Mouse (Mus musculus) urinary bladder, adult 2 months (tissue): ENCODE results near the gene Ier3. TPM values are rescaled to one million over a fixed set of nuclear protein-coding genes. Genes with fewer than 3 reads are reported as not detected.

Experiments
- DNase-seq: peaks from one replicate; pipeline ENCODE4 v3.0.0; 2022; ENCODE audit warnings: low spot score
- polyA plus RNA-seq: library from polyadenylated mRNA; depleted of rRNA; stranded (reverse); fragments of >200 nt; gene quantifications from 2 replicates; pipeline ENCODE4 v1.2.3, GENCODE M21; 2012; rRNA removed

Gene Ier3
- polyA plus RNA-seq, 1 experiment = 73.7 TPM

GRCm38 (mm10) chr17:35866911-35867890, 45.7 kb downstream of the Ier3 start:
- peak; percentile 30 for DNase-seq

GRCm38 (mm10) chr17:35868165-35868820, 46.8 kb downstream of the Ier3 start:
- peak; percentile 23 for DNase-seq

- DNase-seq = no peak
Observed at GRCm38 (mm10) chr17:35868961-35869345, 47.5 kb downstream of the Ier3 start.

- DNase-seq = peak; percentile 29
Observed at GRCm38 (mm10) chr17:35869346-35870067, 48.0 kb downstream of the Ier3 start.

GRCm38 (mm10) chr17:35870151-35870883, 48.8 kb downstream of the Ier3 start:
- DNase-seq = peak; percentile 35

DNA sequence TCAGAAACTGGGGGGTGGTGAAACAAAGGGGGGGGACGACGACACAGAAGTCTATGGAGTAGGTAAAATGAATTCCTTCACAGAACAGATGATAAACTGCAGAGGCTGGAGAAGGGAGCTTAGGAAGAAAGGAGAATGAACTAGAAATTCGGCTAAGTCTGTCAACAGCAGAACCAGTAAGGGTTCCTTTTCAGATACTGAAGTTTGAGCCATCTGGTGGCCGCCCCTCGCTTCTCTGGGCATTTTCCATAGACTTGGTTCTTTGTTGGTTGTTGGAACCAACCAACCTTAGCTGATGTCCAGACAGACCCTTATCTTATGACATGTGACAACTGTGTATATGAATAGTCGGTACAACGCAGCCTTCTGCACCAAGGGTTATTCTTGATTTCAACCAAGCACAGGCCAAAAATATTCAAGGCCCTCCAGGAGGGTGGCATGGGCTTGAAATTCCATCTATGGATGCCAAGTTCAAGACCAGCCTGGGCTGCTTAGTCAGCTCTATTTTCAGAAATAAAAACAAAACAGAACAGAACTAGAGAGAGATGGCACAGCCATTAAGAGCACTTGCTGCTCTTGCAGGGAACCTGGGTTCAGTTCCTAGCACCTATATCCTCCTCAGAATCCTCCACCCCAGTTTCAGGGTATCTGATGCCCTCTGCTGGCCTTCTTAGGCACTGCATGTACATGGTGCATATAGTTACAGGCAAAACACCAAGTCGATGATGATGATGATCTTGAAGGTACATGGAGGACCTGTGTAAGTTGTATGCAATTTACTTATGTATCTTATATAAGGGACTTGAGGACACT, 49.6 kb downstream of the Ier3 start:
- DNase-seq = peak; percentile 20

Other genes starting within 250 kb of the Ier3 start
- gene Sfta2, start 220.1 kb upstream of the Ier3 start, polyA plus RNA-seq = not detected in 2 replicates
- not detected in 2 replicates for gene Gm9573, start 195.0 kb upstream of the Ier3 start, polyA plus RNA-seq
- 0.04 and 0.07 TPM in 2 replicates for gene Mucl3, start 178.0 kb upstream of the Ier3 start, polyA plus RNA-seq
- 21.3 and 21.8 TPM in 2 replicates for gene Vars2, start 154.1 kb upstream of the Ier3 start, polyA plus RNA-seq
- 19.8 and 22.4 TPM in 2 replicates for gene Gtf2h4, start 147.9 kb upstream of the Ier3 start, polyA plus RNA-seq
- gene Ddr1, start 117.1 kb upstream of the Ier3 start, polyA plus RNA-seq = 20.2 and 28.6 TPM in 2 replicates
- 156 and 192 TPM in 2 replicates for gene Flot1, start 1.5 kb downstream of the Ier3 start, polyA plus RNA-seq
- 257 TPM in 2 replicates for gene Tubb5, start 16.6 kb downstream of the Ier3 start, polyA plus RNA-seq
- gene Mdc1, start 19.8 kb downstream of the Ier3 start, polyA plus RNA-seq = 10.4 and 14.2 TPM in 2 replicates
- gene Nrm, start 39.6 kb downstream of the Ier3 start, polyA plus RNA-seq = 10.9 and 11.6 TPM in 2 replicates
- 55.2 and 57.5 TPM in 2 replicates for gene Ppp1r18, start 43.9 kb downstream of the Ier3 start, polyA plus RNA-seq
- gene Dhx16, start 58.1 kb downstream of the Ier3 start, polyA plus RNA-seq = 53.4 and 57.7 TPM in 2 replicates
- gene 2310061I04Rik, start 75.7 kb downstream of the Ier3 start, polyA plus RNA-seq = 29.6 and 35.9 TPM in 2 replicates
- gene Atat1, start 88.4 kb downstream of the Ier3 start, polyA plus RNA-seq = 45.9 and 58.8 TPM in 2 replicates
- gene Mrps18b, start 94.7 kb downstream of the Ier3 start, polyA plus RNA-seq = 77.9 and 90.8 TPM in 2 replicates
- gene Ppp1r10, start 94.8 kb downstream of the Ier3 start, polyA plus RNA-seq = 25.8 and 26.0 TPM in 2 replicates
- gene Abcf1, start 148.1 kb downstream of the Ier3 start, polyA plus RNA-seq = 58.4 and 74.6 TPM in 2 replicates
- gene Gnl1, start 158.2 kb downstream of the Ier3 start, polyA plus RNA-seq = 28.5 and 39.5 TPM in 2 replicates
- 22.2 and 23.7 TPM in 2 replicates for gene Prr3, start 158.6 kb downstream of the Ier3 start, polyA plus RNA-seq
- gene H2-T24, start 198.9 kb downstream of the Ier3 start, polyA plus RNA-seq = 1.5 and 2.0 TPM in 2 replicates
- 189 and 190 TPM in 2 replicates for gene H2-T23, start 211.2 kb downstream of the Ier3 start, polyA plus RNA-seq
- gene H2-T22, start 221.1 kb downstream of the Ier3 start, polyA plus RNA-seq = 66.8 and 76.7 TPM in 2 replicates
- 0.06 TPM in 1 of 2 replicates, not detected in the other for gene Gm6034, start 221.3 kb downstream of the Ier3 start, polyA plus RNA-seq
- 0.09 and 0.14 TPM in 2 replicates for gene Gm11127, start 236.7 kb downstream of the Ier3 start, polyA plus RNA-seq